Mouse (Mus musculus) layer of hippocampus, postnatal 25 days (tissue): ENCODE data around the gene Bnip1. TPM values are rescaled to one million over a fixed set of nuclear protein-coding genes. Genes with fewer than 3 reads are reported as not detected.

Source experiments
- DNase-seq, 2 experiments: peaks; one replicate each; pipeline ENCODE4 v3.0.0; 2022; ENCODE audit warnings: mixed read lengths in 2 of 2, low spot score in 1 of 2; ENCODE audit errors: extremely low spot score in 1 of 2
- total RNA-seq, 2 experiments: library from RNA; stranded (reverse); gene quantifications; 2 replicates each; pipeline ENCODE4 v1.2.3; 2021

Bnip1 gene
- total RNA-seq, 2 experiments from 2014 or later = 28.7 to 29.7 TPM

GRCm38 (mm10) chr17:26838911-26839717 is 58.2 kb downstream of the Bnip1 start:
- no peak for DNase-seq

GRCm38 (mm10) chr17:26839718-26840438 is 59.0 kb downstream of the Bnip1 start:
- no peak for DNase-seq

GRCm38 (mm10) chr17:26840439-26840780 is 59.5 kb downstream of the Bnip1 start:
- DNase-seq = no peak

GRCm38 (mm10) chr17:26840922-26841731 is 60.3 kb downstream of the Bnip1 start:
- no peak for DNase-seq

GRCm38 (mm10) chr17:26841981-26842380 is 61.1 kb downstream of the Bnip1 start:
- no peak for DNase-seq

Other genes with a start within 250 kb of the Bnip1 start
- 100 to 1,000 TPM; 114 to 118 TPM for gene Ergic1, start 219.6 kb upstream of the Bnip1 start, total RNA-seq
- gene Dusp1, start 218.9 kb upstream of the Bnip1 start, total RNA-seq = 10 to 100 TPM; 14.7 to 18.3 TPM
- 10 to 100 TPM; 42.8 to 55.1 TPM for gene Atp6v0e, start 117.8 kb upstream of the Bnip1 start, total RNA-seq
- gene Crebrf, start 65.4 kb upstream of the Bnip1 start, total RNA-seq = 10 to 100 TPM; 69.0 to 70.2 TPM
- gene Nkx2-5, start 63.9 kb downstream of the Bnip1 start, total RNA-seq = not detected
- 1 to 10 TPM; 2.9 to 3.1 TPM for gene Kifc5b, start 136.0 kb downstream of the Bnip1 start, total RNA-seq
- gene Phf1, start 152.0 kb downstream of the Bnip1 start, total RNA-seq = 10 to 100 TPM; 27.0 to 29.4 TPM
- 100 to 1,000 TPM; 100 to 113 TPM for gene Cuta, start 158.5 kb downstream of the Bnip1 start, total RNA-seq
- gene Syngap1, start 160.2 kb downstream of the Bnip1 start, total RNA-seq = 100 to 1,000 TPM; 399 to 523 TPM
- 10 to 100 TPM; 14.8 to 16.2 TPM for gene Zbtb9, start 192.1 kb downstream of the Bnip1 start, total RNA-seq
- 10 to 100 TPM; 15.4 to 16.3 TPM for gene Bak1, start 247.9 kb downstream of the Bnip1 start, total RNA-seq